Mouse (Mus musculus): ENCODE data around the gene Cmtm8.
A peak's percentile ranks its signal among the peaks of the same experiment; 100 is the strongest.

The Cmtm8 gene

DNA sequence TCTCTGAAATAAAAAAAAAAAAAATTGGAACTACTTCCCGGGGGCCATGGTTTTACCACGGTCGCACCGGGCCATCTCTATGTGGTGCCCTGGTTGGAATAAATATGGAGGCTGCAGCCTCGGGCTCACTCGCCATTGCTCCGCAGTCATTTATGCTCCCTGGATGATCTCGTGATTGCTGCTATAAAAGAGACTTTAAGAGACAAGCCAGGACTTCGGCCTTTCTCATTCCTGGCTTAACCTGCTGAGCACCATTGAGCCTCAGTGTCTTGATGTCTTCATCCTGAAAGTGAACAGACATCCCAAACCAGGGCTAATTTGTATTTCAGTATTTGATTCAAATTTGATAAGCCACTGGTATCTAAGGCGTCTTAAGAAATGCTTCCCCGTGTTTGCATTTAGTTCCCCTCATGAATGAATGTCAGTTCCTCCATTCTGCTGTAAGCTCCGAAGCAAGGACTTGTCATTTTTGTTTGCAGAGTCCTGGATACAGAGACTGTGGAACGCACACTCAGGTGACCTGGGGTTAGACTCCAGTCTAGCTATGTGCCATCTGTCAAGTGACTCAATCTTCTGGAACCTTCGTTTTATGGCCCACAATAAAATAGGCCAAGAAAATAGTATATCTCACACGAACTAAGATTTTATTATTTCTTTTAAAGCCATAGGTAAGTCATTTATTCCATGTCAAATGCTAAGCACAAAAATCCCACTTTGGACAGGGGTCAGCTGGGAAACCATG is 22.2 kb downstream of the Cmtm8 start:
- no peak for DNase-seq (ENCODE audit: low spot score in 2 of 2)

DNA sequence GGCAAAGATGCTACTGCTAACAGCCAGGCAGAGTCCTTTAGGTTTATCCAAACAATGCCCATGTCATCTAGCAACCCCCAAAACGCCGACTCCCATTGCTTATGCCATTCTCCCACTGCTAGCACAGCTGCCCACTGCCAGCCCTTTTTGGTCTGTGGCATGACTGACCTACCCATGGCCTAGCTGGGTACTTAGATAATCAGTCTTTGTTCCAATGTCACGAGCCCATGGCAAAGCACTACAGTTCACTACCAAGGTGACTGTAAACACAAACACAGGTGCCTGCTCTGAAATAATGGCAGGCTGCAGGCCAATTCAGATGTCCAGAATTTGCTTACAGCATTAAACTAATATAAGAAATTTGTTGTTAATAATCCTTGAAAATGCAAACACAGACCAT is 25.0 kb downstream of the Cmtm8 start:
- DNase-seq (ENCODE audit: low spot score in 2 of 2), result no peak

DNA sequence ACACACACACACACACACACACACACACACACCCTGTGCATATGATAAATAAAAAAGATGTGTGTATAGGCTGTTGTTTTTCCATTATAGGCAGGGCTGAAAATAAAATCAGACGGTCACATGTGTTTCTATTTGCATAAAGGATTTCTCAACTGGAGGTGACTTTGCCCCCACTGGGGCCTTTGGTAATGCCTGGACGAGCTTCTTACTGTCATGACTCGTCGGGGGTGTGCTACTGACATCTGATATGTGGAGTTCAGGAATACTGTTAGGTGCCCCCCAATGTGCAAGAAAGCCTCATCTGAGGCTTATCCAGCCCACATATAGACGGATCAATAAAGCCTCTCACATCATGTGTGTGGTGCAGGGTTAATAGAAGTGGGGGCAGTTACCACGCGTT is 26.9 kb downstream of the Cmtm8 start:
- DNase-seq (ENCODE audit: low spot score in 2 of 2), result no peak

DNA sequence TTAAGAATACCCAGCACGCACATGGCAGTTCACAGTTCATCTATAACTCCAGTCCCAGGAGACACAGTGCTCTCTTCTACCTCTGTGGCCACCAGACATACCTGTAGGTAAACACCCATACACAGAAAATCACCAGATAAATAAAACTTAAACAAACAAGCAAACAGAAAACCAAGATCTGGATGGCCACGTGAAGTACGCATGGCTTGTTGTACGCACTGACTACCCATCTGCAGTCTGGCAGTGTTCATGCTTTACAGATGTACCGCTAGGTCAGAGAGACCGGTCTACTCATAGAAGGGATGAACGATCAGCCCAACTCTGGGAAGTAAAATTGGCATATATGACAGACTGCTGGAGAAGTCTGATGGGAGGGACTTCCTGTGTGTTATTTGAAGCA is 27.8 kb downstream of the Cmtm8 start:
- DNase-seq (ENCODE audit: low spot score in 2 of 2), result no peak

DNA sequence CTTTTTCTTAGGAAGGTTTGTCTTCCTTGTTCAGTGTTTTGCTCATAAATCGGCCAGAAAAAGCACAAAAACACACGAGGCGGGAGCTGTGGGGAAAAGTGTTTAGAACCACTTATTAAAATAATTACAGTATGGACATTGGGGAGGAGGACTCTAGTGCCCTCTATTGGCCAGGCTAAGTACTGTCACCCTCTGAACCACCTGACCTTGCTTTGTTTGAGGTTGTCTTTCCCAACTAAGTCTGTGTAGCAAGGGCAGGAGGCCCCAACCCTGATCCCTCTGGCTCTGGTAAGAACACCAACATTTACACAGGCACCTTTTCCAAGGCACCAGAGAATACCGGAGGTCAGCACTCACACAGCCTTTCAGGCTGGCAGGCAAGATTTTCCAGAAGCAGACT is 28.6 kb downstream of the Cmtm8 start:
- no peak for DNase-seq (ENCODE audit: low spot score in 2 of 2)

DNA sequence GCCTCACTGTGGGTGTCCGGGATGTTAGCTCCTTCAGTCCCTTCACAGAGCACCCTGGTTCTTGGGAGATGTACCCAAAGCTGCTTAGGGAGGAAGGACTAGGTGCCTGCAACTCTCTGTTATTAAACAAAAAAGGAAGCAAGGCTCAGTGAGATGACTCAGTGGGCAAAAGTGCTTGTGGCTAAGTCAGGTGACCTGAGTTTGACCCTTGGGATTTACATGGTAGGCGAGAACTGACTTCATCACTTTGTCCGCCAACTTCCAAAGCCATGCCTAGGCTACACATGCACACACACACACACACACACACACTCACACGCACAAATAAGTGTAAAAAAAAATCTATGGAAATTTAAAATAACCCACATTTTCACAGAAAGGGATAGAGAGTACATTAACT is 32.0 kb downstream of the Cmtm8 start:
- no peak for DNase-seq (ENCODE audit: low spot score in 2 of 2)

DNA sequence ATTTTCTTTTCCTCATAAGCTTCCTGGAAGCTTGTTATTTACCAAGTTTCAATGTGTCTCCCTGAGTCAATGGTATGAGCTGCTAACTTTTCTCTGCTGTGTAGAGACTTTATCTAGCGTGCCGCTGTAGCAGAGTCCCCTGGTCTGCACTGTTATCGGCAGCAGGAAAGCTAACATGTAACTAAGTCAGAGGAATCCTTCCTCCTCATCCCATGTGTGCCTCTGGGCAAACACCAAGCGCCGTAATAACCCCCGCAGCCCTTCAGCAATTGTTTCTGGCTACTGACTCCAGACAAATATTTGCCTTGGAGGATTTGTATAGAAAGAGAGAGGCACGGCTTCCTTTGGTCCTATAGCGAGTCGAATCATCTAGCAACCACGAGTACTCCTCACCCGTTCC is 33.1 kb downstream of the Cmtm8 start:
- no peak for DNase-seq (ENCODE audit: low spot score in 2 of 2)

DNA sequence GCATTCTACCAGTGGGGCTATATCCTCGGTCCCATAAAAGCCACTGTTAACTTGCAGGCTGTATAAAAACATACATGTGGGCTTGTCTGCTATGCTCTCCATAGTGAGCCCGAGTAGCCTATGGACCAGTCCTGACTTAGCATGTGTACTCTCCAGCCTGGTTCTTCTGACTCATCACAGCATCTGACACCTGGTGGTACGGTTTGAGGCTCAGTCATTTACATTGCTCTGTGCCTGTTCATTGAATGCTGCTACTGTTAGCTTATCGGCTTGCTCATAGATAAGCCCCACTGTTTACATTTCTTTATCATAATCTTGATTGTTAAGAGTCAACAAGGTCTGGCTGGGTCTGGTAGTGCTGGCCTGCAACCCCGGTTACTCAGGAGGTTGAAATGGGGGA is 35.3 kb downstream of the Cmtm8 start:
- no peak for DNase-seq (ENCODE audit: low spot score in 2 of 2)

DNA sequence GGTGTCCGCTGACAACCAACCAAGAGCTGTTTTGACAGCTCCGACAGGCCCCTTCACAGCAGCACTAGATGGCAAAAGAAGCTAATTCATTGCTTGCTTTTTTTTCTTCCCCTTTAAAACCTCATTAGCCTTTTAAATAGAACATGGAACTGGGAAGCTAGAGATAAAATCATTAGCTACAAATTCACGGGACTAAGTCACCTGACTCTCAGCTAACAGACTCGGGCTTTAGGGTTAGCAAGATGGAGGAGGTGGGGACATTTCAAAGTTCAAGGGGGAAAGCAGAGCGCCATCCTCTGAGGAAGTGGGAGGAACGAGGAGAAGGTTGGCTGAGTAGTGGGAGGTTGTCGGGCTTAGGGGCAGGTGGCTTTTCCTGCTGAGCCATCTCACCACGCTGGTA is 36.7 kb downstream of the Cmtm8 start:
- DNase-seq (ENCODE audit: low spot score in 2 of 2), result no peak

DNA sequence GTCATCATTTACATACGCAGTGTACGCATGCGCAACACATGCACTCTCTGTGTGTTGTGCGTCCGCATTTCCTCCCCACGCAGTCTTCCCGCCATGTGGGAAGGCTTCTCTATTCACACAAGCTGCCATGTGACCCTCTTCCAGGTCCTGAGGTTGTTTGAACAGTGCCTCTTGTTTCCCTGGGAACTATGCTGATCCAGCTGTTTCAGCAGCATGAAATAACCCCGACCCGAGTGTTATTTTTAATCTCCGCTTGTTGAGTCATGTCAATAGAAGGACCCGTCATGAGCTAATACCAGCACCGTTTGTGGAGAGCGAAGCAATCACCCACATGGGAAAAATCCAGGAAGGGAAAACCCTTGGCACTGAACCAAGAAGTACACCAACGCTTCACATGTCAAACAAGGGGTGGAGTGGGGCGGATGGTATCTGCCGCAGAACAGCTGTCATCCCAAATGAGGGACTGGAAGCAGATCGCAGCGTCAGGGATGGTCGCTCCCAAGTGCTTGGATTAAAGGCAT is 38.7 kb downstream of the Cmtm8 start:
- peak; percentile 49 to 68 for DNase-seq (ENCODE audit: low spot score in 2 of 2)

DNA sequence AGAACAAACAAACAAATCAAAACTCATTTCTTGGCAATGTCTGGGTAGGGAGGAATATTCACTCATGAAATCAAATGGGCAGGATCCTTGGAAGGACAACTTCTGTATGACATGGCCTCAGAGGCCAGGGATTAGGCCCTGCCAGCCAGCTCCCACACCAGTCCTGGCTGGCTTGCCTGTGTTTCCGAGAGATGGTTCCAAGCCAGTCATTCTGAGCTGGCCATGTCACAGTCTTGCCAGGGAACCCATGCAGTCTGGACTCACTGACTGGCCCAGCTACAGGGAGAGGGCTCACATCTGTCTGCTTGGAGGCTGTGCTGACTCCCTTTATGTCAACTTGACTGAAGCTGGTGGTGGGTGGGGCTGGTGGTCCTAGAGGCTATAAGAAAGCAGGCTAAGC is 41.8 kb downstream of the Cmtm8 start:
- DNase-seq (ENCODE audit: low spot score in 2 of 2), result no peak

DNA sequence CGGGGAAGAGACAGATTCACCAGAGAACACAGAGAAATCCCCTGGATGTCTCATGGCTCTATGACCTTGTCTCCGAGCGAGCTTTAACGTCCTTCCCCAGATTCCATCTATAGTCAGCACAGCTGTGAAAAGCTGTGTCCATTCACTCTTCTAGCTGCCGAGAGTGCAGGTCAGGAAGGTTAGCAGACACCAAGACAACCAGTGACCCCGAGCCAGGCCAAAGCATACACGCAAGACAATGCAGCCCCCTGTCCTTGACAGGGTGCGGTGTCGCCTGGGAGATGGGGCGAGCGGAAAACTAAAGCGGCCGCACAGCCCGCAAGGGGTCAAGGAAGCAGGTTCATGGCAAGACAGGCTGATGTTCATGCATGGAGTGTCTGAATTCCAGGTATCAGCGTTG is 42.7 kb downstream of the Cmtm8 start:
- DNase-seq (ENCODE audit: low spot score in 2 of 2), result no peak

DNA sequence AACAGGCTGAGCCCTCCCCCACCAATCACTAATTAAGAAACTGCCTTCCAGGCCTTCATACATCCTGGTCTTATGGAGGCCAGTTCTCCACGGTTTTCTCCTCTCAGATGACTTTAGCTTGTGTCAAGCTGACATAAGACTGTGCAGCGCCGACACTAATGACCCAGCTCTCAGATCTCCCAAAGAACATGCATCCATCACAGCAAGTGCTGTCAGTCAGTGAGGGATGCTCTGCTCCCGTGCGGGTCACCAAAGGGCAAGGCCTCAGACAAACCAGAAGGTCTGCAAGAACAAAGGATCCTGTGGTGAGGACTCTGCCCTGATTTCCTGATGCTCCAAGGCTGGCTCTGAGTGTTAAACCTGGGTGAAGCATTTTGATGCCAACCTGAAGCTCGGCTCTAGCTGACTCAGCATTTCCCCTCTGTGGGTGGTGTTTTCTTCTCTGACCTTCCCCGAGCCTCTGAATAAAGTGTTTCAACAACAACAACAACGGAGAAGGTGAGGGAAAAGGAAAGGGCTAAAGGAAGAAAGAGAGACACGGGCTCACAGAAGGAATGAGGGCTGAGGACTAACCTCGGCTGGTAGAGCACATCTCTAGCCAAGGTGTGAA is 44.4 kb downstream of the Cmtm8 start:
- no peak for DNase-seq (ENCODE audit: low spot score in 2 of 2)

DNA sequence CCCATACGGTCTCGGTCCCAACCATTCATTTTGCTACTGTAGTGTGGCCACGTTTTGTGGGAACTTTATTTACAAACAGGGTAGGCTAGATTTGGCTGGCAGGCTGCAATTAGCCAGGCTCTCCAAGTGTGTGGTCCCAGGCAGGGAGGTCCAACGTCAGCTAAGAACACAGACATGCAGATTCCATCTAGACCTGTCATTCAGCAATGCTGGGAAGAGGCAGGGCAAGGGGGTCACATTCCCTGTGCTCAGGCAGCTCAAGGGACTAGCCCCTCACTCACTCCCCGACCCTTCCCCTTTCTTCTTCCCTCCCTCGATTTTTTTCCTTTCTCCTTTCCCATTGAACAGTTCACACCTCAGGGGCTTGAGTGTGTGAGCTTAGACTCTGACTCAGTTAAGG is 45.1 kb downstream of the Cmtm8 start:
- DNase-seq (ENCODE audit: low spot score in 2 of 2), result no peak

DNA sequence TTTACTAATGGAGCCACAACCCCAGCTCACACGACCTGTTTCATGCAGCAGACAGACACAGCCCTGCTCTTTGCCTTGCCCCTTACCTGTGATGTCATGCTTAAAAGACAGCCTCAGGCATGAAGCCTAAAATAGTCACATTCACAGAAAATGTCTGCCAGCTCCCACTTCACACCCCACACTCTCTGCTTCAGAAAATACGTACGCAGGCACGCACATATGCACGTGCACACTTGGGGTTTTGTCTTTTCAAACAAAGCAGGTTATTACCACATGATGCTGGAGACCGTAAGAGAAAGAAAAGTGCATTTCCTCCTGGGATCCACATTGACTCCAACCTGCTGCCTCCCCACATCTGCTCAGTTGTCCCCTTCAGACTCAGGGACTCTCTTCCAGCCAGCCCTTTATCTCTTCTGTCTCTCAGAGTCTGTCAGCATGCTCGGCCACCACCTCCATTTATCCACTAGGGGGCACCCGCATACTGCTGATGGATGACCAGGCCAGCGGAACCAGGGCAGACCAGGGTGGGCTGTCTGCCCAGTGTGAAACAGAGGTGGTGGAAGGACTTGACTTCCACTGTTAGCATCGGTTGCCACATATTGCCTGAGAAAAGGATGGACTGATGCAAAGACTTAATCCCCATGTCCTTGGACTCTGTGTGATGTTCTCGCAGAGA is 46.5 kb downstream of the Cmtm8 start:
- DNase-seq (ENCODE audit: low spot score in 2 of 2), result peak; percentile 88 to 90

DNA sequence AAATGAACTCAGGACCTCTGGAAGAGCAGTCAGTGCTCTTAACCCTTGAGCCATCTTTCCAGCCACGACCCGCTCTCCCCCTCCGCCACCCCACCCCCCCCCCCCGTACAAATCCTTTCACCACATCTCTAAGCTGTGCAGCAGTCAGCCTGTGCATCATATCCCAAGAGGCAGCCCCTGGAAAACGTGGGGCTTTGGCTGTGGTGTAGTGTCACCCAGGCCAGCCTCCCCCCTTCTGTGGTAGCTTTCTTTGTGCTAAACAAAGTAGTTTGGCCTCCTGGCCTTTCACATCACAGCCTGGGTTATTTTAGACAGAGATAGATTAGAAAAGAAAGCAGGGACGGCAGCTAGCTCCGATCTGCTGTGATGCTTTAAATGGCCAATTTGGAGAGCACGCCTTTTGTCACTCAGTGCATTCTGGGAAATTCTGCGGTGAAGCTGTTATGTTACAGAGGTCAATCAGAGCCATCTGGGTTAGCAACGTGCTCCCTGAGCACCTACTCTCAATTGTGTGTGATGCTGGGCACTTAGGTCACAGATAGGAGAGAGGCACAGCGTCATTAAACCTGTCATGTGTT is 47.4 kb downstream of the Cmtm8 start:
- no peak for DNase-seq (ENCODE audit: low spot score in 2 of 2)

DNA sequence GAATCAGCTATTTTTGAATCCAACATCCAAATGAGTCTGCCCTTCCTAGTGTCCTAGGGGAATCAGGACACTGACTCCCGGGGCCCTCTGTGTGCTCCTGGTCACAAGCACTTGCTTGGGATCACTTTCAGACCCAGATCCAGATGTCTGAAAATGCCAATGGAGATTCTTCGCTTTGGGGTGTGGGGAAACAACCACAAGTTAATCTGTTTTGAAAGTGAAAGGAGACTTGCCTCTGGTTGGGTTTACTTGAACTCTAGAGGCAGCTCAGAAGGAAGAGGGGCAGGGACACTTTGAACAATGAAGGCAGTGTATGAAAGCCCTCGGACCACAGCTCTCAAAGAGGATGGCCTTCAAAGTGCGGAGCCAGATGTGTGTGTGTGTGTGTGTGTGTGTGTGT is 49.5 kb downstream of the Cmtm8 start:
- DNase-seq (ENCODE audit: low spot score in 2 of 2), result no peak

DNA sequence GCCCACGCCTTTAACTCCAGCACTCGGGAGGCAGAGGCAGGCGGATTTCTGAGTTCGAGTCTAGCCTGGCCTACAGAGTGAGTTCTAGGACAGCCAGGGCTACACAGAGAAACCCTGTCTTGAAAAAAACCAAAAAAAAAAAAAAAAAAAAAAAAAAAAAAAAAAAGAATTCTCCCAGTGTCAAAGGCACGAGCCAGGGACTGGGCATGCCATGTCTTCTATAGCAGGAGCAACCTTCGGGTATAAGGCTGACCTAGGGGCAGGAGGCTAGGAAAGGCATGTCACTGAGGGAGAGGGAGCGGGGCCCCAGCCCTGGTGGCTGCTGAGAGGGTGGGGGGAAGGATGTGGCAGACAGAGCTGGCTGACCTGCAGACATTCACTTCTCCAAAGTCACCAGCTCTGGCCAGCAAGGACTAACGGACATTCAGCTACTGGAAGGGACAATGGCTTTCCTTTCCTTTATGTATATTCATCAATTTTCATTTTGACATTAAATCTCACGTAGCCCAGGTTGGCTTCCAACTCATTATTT is 50.1 kb downstream of the Cmtm8 start:
- no peak for DNase-seq (ENCODE audit: low spot score in 2 of 2)

DNA sequence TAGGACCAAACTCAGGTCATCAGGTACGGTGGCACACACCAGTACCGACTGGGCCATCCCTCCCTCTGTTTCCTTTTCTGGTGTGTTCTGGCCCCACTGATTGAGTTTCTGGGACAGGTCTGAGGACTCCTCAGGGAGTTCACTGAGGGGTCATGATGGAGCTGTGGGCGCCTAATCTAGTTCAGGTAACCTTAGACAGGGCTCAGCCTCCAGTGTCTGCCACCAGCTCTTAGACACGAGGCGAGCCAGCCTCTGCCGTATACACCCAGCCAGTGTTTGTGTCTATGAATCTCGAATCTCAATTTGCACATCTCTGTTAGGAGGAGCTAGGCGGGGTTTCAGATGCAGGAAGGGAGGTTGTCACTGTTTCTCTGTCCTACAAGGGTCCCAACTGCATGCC is 54.0 kb downstream of the Cmtm8 start:
- no peak for DNase-seq (ENCODE audit: low spot score in 2 of 2)

DNA sequence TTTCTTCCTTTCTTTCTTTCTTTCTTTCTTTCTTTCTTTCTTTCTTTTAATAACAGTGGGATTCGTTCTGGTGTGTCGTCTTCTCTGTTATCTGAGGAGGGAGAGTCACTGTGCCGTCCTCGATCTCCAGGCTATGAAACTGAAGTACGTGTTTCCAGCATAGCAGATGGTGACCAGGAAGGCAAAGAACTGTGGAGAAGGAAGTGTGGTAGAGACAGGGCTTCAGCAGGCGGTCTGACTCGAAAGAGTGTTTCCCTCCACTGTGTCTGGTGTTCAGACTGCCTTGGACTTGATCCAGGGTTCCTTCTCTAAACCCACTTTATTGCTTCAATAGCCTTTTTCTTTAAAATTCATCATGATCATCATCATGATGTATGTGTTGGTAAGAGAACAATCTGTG is 54.4 kb downstream of the Cmtm8 start:
- DNase-seq (ENCODE audit: low spot score in 2 of 2), result no peak

DNA sequence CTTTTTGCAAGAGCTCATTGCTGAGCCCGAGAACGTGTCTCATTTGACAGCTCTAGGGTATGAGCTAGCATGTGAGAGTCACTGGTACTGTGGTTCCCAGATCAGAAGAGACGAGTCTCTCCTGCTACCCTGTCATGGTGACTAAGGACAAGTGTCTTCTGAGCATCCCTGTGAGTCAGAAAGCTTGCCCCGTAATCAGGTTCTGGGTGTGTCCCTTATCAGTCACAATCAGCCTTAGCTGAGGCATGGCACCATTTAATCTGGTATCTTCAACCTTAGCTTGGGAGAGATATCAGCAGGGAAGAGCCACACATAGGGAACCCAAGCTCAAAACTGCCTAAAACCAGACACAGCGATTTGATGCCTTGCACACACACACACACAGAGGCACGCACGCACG is 55.3 kb downstream of the Cmtm8 start:
- no peak for DNase-seq (ENCODE audit: low spot score in 2 of 2)

DNA sequence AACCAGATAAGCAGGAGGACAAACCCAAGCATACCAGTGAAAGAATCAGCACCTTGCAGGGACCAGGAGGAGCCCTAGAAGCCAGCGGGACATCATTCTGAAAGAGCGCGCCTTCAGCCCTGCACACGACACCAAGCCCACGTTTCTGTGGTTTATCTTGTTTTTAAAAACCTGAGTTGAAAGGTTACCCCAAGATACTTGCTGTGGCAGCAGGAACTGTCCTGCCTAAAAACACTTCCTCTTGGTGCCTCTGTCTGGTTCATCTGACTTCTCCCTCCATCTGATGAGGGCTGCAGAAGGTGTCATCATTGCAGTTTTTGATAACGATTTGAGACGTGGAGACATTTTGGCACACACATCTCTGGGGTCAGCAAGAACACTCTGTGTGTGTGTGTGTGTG is 56.2 kb downstream of the Cmtm8 start:
- DNase-seq (ENCODE audit: low spot score in 2 of 2), result no peak

DNA sequence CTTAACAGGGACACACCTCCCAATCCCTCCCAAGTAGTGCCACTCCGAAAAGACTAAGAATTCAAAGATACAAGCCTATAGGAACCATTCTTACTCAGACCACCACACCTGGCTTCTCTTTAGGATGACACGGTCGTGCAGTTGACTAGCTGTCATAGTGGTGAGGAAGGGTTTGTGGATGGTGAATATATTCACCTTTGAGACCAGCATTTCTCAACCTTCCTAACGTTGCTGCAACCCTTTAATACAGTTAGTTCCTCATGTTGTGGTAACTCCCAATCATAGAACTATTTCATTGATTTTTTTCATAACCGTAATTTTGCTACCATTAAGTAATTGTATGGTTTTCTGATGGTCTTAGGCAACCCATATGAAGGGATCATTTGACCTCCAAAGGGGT is 56.8 kb downstream of the Cmtm8 start:
- DNase-seq (ENCODE audit: low spot score in 2 of 2), result no peak
